Mouse (Mus musculus): ENCODE measurements around the gene Inpp4a. TPM values are rescaled to one million over a fixed set of nuclear protein-coding genes. Genes with fewer than 3 reads are reported as not detected.

Inpp4a gene
- polyA plus RNA-seq, 1 experiment from 2014 or later, result 10.1 TPM

- no peak for DNase-seq (ENCODE audit: extremely low spot score, low spot score)
- 86% methylated on average over 9 of the region's 9 CpGs for WGBS
- Histone ChIP-seq H3K27me3 (ENCODE audit: poor library complexity, severe bottlenecking) (no peaks in the 10 kb centered on the region), H3K4me1 (peaks cover 5% of the 10 kb centered on the region), H3K4me3 (no peak overlapping the region), H3K36me3 (replicated peaks) (no peaks in the 10 kb centered on the region), H3K9me3 (no peaks in the 10 kb centered on the region), H3K27ac (no peak overlapping the region)
Observed at GRCm38 (mm10) chr1:37347361-37348080, 47.9 kb downstream of the Inpp4a start.

- no peaks in the 10 kb centered on the region for H3K9me3 ChIP-seq
- H3K27ac ChIP-seq, result no peak overlapping the region
- DNase-seq (ENCODE audit: extremely low spot score, low spot score), result no peak
- H3K36me3 ChIP-seq (replicated peaks), result no peaks in the 10 kb centered on the region
- no peaks in the 10 kb centered on the region for H3K27me3 ChIP-seq (ENCODE audit: poor library complexity, severe bottlenecking)
- peaks cover 5% of the 10 kb centered on the region for H3K4me1 ChIP-seq
- WGBS, result 70% methylated on average over 7 of the region's 7 CpGs
- no peak overlapping the region for H3K4me3 ChIP-seq
Observed at GRCm38 (mm10) chr1:37350886-37351651, 51.4 kb downstream of the Inpp4a start.

GRCm38 (mm10) chr1:37351961-37352360, 52.3 kb downstream of the Inpp4a start:
- no peaks in the 10 kb centered on the region for H3K27me3 ChIP-seq (ENCODE audit: poor library complexity, severe bottlenecking)
- no peaks in the 10 kb centered on the region for H3K36me3 ChIP-seq (replicated peaks)
- H3K27ac ChIP-seq, result no peak overlapping the region
- peaks cover 5% of the 10 kb centered on the region for H3K4me1 ChIP-seq
- WGBS, result 92% methylated on average over 2 of the region's 2 CpGs
- DNase-seq (ENCODE audit: extremely low spot score, low spot score), result no peak
- H3K9me3 ChIP-seq, result no peaks in the 10 kb centered on the region
- no peak overlapping the region for H3K4me3 ChIP-seq

GRCm38 (mm10) chr1:37353456-37353855, 53.8 kb downstream of the Inpp4a start:
- Histone ChIP-seq H3K27ac (no peak overlapping the region), H3K4me1 (peaks cover 5% of the 10 kb centered on the region), H3K27me3 (ENCODE audit: poor library complexity, severe bottlenecking) (no peaks in the 10 kb centered on the region), H3K36me3 (replicated peaks) (0 out of 2 replicates have a peak, but pooled peaks cover 3% of the 10 kb centered on the region), H3K9me3 (no peaks in the 10 kb centered on the region), H3K4me3 (no peak overlapping the region)
- 92% methylated on average over 4 of the region's 4 CpGs for WGBS
- DNase-seq (ENCODE audit: extremely low spot score, low spot score), result no peak

GRCm38 (mm10) chr1:37355492-37355891, 55.8 kb downstream of the Inpp4a start:
- DNase-seq (ENCODE audit: extremely low spot score, low spot score), result no peak
- Histone ChIP-seq H3K4me3 (no peak overlapping the region), H3K9me3 (no peaks in the 10 kb centered on the region), H3K36me3 (replicated peaks) (0 out of 2 replicates have a peak, but pooled peaks cover 7% of the 10 kb centered on the region), H3K27ac (no peak overlapping the region), H3K4me1 (peaks cover 5% of the 10 kb centered on the region), H3K27me3 (ENCODE audit: poor library complexity, severe bottlenecking) (no peaks in the 10 kb centered on the region)
- WGBS, result 86% methylated on average over 3 of the region's 3 CpGs

- no peaks in the 10 kb centered on the region for H3K27me3 ChIP-seq (ENCODE audit: poor library complexity, severe bottlenecking)
- H3K4me3 ChIP-seq, result no peak overlapping the region
- H3K4me1 ChIP-seq, result no peaks in the 10 kb centered on the region
- 92% methylated on average over 3 of the region's 3 CpGs for WGBS
- no peak for DNase-seq (ENCODE audit: extremely low spot score, low spot score)
- H3K36me3 ChIP-seq (replicated peaks), result 0 out of 2 replicates have a peak, but pooled peaks cover 7% of the 10 kb centered on the region
- no peak overlapping the region for H3K27ac ChIP-seq
- no peaks in the 10 kb centered on the region for H3K9me3 ChIP-seq
Observed at GRCm38 (mm10) chr1:37356305-37356704, 56.6 kb downstream of the Inpp4a start.

- Histone ChIP-seq H3K4me3 (no peak overlapping the region), H3K27ac (no peak overlapping the region), H3K9me3 (no peaks in the 10 kb centered on the region), H3K4me1 (no peaks in the 10 kb centered on the region), H3K27me3 (ENCODE audit: poor library complexity, severe bottlenecking) (no peaks in the 10 kb centered on the region), H3K36me3 (replicated peaks) (0 out of 2 replicates have a peak, but pooled peaks cover 7% of the 10 kb centered on the region)
- WGBS, result 94% methylated on average over 6 of the region's 6 CpGs
- DNase-seq (ENCODE audit: extremely low spot score, low spot score), result no peak
Observed at GRCm38 (mm10) chr1:37357173-37357572, 57.5 kb downstream of the Inpp4a start.

GRCm38 (mm10) chr1:37358621-37359020, 59.0 kb downstream of the Inpp4a start:
- Histone ChIP-seq H3K36me3 (replicated peaks) (0 out of 2 replicates have a peak, but pooled peaks cover 7% of the 10 kb centered on the region), H3K27me3 (ENCODE audit: poor library complexity, severe bottlenecking) (no peaks in the 10 kb centered on the region), H3K27ac (no peak overlapping the region), H3K4me1 (no peaks in the 10 kb centered on the region), H3K4me3 (no peak overlapping the region), H3K9me3 (no peaks in the 10 kb centered on the region)
- DNase-seq (ENCODE audit: extremely low spot score, low spot score), result no peak
- WGBS, result 90% methylated on average over 8 of the region's 8 CpGs

- 93% methylated on average over 6 of the region's 6 CpGs for WGBS
- H3K9me3 ChIP-seq, result no peaks in the 10 kb centered on the region
- H3K27me3 ChIP-seq (ENCODE audit: poor library complexity, severe bottlenecking), result no peaks in the 10 kb centered on the region
- H3K4me1 ChIP-seq, result no peaks in the 10 kb centered on the region
- H3K36me3 ChIP-seq (replicated peaks), result 0 out of 2 replicates have a peak, but pooled peaks cover 7% of the 10 kb centered on the region
- no peak for DNase-seq (ENCODE audit: extremely low spot score, low spot score)
- H3K27ac ChIP-seq, result no peak overlapping the region
- H3K4me3 ChIP-seq, result no peak overlapping the region
Observed at GRCm38 (mm10) chr1:37359395-37360092, 59.9 kb downstream of the Inpp4a start.

GRCm38 (mm10) chr1:37360781-37361180, 61.1 kb downstream of the Inpp4a start:
- Histone ChIP-seq H3K36me3 (replicated peaks) (0 out of 2 replicates have a peak, but pooled peaks cover 7% of the 10 kb centered on the region), H3K27me3 (ENCODE audit: poor library complexity, severe bottlenecking) (no peaks in the 10 kb centered on the region), H3K4me1 (no peaks in the 10 kb centered on the region), H3K27ac (no peak overlapping the region), H3K9me3 (no peaks in the 10 kb centered on the region), H3K4me3 (no peak overlapping the region)
- DNase-seq (ENCODE audit: extremely low spot score, low spot score), result no peak
- 87% methylated on average over 3 of the region's 3 CpGs for WGBS

GRCm38 (mm10) chr1:37362721-37363120, 63.1 kb downstream of the Inpp4a start:
- Histone ChIP-seq H3K4me3 (no peak overlapping the region), H3K4me1 (no peaks in the 10 kb centered on the region), H3K36me3 (replicated peaks) (peaks cover 18% of the 10 kb centered on the region), H3K27me3 (ENCODE audit: poor library complexity, severe bottlenecking) (no peaks in the 10 kb centered on the region), H3K27ac (no peak overlapping the region), H3K9me3 (no peaks in the 10 kb centered on the region)
- DNase-seq (ENCODE audit: extremely low spot score, low spot score), result no peak
- WGBS, result 91% methylated on average over 10 of the region's 10 CpGs

- WGBS, result 96% methylated on average over 10 of the region's 10 CpGs
- DNase-seq (ENCODE audit: extremely low spot score, low spot score), result no peak
Observed at GRCm38 (mm10) chr1:37368125-37368524, 68.5 kb downstream of the Inpp4a start.

More at GRCm38 (mm10) chr1:37368125-37368524, 68.5 kb downstream of the Inpp4a start:
- H3K4me1 ChIP-seq, result no peaks in the 10 kb centered on the region
- no peak overlapping the region for H3K27ac ChIP-seq
- no peaks in the 10 kb centered on the region for H3K9me3 ChIP-seq
- H3K27me3 ChIP-seq (ENCODE audit: poor library complexity, severe bottlenecking), result no peaks in the 10 kb centered on the region
- peaks cover 26% of the 10 kb centered on the region for H3K36me3 ChIP-seq (replicated peaks)
- no peak overlapping the region for H3K4me3 ChIP-seq

All from forebrain, embryonic 10.5 days (tissue).